Mouse (Mus musculus): ENCODE measurements around the gene Six3. TPM values are rescaled to one million over a fixed set of nuclear protein-coding genes. Genes with fewer than 3 reads are reported as not detected.

Gene Six3
- total RNA-seq, 4 experiments from 2014 or later: 0.20 to 0.25 TPM; not detected in 2

DNA sequence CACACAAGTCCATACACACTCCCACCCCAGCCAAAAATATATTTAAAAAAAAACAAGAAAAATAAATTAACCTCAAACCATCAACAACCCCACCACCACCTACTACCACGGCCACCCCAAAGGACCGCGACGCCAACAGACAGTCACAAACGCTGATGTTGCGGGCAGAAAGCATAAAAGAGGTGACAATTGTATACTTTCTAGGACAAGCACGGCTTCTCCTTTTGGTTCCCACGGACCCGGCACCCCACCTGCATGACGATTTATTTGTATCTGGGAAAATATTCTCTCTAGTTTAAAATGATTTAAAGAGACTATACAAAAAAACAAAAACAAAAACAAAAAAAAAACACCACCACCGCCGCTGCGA is 10.6 kb downstream of the Six3 start:
- DNase-seq (ENCODE audit: low spot score in 2 of 2): no peak

DNA sequence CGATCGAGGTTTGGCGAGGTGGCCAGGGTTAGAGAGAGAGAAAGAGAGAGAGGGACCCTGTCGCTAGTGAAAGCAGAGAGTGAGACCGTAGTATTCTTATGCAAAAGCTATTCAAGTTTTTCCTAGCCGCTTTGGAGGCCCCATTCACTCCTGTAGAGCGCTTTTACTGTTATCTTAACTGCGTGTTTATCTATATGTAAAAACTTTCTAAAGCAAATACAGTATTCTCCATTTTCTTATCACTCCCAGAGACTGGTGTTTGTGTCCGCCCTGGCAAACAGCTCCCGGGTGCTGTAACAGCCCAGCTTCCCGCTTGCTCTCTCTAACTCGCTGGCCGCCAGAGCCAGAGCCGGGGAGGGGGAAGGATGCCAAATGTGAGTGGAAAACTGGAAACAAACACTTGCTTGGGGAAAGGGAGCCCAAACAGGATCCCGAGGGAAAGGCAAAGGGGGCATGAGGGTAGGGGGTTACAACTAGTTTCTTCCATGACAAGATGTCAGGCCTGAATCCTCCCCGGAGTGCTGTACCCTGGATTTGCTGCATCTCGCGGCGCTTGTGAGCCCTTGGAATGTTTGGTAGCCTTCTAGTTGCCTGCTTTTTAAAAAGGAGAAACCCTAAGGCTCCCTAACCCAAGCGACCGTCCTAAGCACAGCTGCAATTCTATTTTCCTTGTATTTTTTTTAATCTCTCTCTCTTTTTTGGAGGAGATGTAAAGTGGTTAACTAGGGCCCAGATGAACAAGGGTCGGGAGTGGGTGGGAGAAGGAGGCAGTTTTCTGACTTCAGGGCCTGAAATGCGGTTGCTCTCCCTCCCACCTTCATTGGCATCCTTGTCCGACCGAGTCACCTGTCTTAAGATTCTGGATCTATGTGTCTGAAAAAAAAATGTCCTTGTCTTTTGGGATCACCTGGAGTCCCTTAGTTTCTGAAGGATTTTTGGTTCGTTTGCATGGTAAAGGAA is 11.9 kb downstream of the Six3 start:
- DNase-seq (ENCODE audit: low spot score in 2 of 2): no peak

DNA sequence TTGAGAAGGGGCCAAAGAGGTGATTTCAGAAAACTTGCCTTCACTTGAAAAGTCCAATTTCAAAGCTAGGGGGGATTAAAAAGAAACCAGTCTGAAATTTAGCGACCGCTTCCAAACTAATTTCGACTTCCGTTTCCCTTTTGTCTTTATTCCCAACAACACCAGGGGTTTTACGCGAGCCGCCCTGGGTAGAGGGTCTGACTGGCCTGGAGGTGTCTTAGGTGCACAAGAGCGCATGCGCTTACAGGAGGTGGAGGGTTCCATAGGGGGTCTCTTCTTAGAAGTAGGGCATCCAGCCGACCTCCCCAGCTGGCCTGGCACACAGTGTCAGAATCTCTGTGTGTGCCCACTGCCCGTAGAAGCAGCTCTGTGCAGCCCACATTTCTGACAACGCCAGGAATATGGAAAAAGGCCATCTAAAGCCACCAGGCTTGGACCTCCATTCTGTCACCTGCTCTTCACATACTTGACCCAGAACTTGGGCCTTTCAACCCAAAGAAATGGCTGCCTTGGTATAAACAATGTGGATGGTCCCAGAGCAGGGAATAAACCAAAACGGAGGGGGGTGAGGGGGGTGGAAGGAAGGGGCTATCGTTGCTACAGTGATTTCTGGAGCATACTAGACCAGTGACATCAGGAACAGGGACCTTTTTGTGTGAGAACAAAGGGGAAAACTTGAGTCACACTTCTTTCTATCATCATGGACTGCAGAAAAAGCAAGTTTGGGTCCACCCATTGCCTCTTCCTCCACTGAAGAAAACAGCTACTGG is 12.9 kb downstream of the Six3 start:
- no peak for DNase-seq (ENCODE audit: low spot score in 2 of 2)

DNA sequence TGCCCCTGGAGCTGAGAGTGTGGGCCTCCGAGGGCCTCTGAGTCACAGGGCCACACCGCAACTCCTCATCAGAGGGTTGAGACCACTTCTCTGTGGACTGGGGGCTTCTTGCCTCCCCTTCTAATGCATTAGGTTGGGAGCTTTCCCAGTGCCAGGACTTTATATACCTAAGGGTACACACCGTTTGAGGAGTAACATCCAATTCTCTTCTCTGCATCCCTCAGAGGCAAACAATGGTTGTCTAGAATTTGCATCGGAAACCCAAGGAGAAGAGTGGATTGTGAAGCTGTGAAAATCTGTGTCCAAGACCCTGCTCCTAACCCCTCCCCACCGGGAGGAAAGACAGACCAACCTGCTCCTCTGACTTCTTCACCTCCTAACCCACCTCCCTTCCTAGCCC is 14.3 kb downstream of the Six3 start:
- no peak for DNase-seq (ENCODE audit: low spot score in 2 of 2)

DNA sequence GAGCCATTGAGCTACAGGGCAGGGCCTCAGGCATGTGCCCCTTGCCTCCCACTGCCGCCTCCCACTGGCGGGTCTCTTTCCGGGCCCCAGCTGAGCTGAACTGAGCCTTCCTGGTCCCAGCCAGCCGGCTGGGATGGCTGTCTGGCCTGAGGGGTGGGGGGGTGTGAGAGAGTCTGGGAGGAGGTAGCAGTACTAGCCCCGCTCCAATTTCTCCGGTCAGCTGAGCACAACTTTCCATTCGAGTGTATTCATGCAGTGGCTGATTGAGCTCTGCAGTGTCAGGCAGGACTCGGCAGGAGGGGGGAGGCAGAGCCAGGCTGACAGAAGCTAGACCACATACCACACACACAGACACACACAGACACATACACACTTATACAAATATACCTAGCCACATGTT is 15.4 kb downstream of the Six3 start:
- no peak for DNase-seq (ENCODE audit: low spot score in 2 of 2)

DNA sequence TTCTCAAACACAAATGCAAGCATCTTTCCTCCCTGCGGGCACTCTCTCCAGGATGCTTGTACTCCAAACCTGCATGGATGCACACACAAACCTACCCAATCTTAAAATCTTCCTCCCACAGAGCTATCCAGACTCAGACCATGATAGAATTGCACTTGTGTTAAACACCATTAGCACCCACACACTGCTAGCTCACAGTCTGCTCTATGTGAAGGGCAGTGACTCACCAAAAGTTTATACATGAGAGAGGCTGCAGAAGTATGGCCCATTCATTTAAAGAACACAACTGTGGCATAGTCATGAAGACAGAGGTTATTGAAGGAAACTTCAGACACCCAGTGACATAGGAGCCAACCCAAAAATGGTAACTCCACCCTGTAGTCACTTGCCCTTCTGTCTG is 16.0 kb downstream of the Six3 start:
- DNase-seq (ENCODE audit: low spot score in 2 of 2): no peak

DNA sequence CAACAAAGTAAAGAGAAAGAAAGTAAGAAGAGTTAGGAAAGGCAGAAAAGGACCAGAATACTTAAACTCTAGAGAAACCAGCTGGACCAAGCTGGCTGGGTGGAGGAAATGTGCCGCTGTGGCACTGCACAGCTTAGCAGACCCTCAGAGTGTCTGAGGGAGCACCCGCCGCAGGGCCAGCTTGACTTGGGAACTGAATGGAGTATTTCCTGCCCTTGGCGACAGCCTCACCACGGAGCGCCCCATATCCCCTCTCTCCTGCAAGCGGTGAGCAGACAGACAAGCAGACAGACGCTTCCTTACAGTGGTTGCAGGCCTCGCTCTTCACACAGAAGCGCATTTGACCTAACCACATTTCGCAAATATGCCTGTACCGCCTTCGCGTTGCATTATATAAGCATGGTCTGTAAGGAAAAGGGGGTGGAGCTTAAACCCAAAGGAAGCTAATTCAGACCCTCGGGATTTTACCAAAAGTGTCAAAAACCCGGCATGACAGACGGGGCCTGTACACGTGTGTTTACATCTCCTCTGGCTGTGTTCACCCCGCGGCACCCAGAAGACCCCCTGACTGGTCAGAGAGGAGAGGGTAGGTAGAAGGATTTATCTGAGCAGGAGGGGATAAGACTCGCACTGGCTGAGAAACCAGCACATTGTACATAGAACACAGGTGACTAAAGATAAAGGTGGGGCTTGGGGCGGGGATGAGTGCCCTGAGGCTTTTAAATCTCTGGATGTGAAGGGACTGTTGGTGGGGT is 17.1 kb downstream of the Six3 start:
- DNase-seq (ENCODE audit: low spot score in 2 of 2): no peak

DNA sequence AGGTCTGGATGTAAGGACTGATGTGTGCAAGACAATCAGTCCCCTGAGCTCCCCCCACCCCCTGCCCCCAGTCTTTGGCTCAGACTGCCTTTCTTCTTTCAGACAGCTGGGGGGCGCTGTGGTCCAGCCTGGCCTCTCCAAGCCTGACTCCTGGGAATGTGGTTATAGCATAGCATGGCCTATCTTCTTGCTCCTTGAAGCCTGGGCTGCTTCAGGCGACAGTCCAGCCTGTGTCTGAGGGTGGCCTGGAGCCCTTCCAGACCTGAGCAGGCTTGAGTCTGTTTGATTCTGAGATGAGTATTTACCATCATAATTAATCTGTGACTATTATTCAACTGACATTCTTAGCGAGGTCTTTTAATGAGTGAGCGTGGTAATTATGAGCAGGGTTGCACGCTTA is 17.7 kb downstream of the Six3 start:
- DNase-seq (ENCODE audit: low spot score in 2 of 2): no peak

DNA sequence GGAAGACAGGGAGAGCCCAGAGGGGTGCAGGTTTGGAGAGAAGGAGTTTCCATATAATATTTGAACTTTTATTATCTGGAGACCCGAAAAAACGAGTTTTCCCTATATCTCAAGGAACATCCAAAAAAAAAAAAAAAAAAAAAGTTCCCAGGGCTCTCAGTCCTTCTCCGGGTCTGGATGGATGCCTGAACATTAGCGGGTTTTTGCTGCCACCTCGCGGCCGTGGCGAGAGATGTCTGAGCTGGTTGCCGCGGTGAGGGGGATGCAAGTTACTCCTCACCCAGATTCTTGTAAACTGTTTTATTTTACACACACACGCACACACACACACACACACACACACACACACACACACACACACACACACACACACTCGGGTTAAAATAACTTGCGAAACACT is 20.2 kb downstream of the Six3 start:
- DNase-seq (ENCODE audit: low spot score in 2 of 2): peak; percentile 48 to 77

DNA sequence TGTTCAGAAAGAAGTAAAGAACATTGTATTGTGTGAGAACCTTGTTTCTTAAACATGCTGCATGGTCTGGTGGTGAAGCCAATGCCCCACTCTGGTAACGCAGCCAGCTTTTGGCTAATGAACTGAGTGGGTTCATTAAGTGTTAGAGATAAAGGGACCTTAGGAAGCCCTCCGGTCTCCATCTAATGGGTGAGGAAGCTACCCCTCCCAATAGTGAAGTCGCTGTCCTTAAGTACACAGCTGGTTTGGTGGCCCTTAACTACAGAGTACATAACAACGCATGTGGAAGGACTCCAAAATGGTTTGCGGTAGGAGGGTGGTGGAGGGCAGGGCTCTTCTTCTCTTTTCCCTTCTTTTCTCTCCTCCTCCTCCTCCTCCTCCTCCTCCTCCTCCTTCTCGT is 24.5 kb downstream of the Six3 start:
- DNase-seq (ENCODE audit: low spot score in 2 of 2): no peak

DNA sequence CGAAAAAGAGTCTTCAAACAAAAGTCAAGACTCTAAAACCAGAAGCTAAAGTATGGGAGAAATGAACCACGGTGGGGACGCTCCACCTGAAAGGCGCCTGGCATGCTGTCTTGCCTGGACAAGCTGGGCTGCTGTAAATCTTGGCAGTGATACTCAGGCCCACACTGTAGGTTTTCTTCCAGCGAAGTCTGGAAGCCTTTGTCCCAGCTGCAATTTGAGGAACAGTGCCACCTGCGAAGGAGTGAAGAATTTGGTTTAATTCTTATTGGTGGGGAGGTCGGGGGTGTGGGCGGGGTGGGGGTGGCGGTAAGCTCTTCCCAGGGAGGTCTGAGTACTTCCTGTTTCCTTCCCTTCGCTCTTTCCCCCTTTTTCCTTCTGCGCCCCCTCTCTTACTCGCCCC is 31.9 kb downstream of the Six3 start:
- no peak for DNase-seq (ENCODE audit: low spot score in 2 of 2)

DNA sequence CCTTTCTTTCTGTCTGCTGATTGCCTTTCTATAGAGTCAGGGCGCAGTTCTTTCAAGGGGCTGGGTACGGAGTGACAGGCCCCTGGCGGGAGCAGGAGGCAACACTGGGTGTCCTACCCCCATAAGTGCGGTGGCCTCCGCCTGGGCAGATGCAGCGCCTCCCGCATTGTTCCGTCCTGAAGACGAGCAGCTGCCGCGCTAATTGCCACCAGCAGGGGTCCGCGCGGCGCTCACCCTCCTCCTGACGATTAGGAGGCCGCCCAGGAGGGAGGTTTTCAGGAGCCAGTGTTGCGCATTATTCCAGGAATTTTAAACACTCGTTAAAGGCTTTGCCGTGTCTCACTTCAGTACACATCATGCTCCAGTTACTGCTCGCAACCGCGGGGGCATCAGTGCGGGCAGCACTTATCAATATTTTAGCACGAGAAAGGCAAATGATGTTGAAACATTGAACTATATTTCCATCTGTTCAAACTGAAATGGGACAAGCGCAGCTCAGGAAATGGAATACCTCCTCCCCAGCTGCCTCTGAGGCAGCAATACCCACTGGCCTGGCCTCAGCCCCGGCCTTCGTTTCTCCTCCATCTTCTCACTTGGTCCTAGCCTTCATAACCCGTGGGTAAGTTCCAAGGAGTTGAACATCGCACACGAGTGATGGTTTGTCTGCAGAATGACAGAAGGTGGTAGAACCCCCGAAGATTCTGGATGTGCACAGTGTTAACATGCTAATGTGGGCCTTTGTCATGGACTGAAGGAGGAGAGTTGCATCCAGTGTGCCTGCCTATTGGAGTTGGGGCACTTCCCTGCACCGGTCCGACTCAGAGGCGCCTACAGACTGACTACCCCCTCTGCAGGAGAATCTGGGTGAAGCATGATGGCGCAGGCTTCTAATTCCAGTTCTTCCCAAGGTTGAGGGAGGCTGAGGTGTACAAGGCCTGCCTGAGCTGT is 32.6 kb downstream of the Six3 start:
- DNase-seq (ENCODE audit: low spot score in 2 of 2): no peak

DNA sequence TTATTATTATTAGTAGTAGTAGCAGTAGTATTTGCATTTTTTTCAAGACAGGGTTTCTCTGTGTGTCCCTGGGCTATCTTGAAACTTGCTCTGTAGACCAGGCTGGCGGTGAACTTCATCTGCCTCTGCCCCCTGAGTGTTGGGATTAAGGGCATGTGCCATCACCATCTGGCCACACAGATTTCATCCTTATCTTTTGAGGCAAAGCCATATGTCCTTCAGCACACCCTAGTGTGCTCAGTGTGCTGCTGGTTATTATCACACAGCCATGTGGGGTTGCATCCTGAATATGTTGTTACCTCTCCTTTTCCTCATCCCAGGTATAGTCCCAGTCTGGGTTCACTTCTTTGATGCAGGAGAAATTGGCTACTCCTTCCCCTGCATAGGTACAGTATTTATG is 46.6 kb downstream of the Six3 start:
- no peak for DNase-seq (ENCODE audit: low spot score in 2 of 2)

DNA sequence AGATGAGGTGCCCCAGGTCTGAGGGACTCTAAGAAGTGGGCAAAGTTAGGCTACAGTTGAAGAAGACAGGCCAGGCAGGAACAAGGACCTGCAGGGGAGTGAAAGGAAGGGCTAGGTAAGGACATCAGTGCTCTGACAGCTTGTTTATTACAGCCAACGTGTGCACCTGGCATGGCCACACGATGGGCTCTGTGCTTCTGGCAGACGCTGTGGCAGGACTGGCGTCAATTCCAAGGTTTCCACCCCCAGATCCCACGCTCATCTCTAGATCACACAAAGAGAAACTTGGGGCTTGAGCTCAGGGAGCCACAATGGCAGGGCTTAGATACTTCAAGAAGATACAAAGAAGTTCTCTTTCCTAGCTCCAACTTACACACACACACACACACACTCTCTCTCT is 48.1 kb downstream of the Six3 start:
- DNase-seq (ENCODE audit: low spot score in 2 of 2): no peak

DNA sequence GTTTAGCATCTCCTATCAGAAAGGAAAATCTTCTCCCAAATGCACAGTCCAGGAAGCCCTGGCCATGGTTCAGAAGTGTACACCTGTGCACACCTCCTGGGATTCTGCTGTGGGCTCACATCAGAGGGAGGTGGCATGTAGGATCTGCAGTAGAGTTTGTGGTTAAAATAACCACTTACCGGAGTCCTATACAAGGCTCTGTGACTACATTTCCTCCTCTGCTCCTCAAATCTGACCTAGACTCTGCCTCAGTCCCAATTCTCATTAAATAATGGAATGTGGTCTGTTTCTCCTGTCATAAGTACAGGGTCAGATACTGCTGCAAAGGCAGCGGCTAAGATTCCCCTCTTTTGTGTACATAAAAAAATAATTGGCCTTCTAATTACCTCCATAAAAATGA is 50.8 kb downstream of the Six3 start:
- DNase-seq (ENCODE audit: low spot score in 2 of 2): no peak

DNA sequence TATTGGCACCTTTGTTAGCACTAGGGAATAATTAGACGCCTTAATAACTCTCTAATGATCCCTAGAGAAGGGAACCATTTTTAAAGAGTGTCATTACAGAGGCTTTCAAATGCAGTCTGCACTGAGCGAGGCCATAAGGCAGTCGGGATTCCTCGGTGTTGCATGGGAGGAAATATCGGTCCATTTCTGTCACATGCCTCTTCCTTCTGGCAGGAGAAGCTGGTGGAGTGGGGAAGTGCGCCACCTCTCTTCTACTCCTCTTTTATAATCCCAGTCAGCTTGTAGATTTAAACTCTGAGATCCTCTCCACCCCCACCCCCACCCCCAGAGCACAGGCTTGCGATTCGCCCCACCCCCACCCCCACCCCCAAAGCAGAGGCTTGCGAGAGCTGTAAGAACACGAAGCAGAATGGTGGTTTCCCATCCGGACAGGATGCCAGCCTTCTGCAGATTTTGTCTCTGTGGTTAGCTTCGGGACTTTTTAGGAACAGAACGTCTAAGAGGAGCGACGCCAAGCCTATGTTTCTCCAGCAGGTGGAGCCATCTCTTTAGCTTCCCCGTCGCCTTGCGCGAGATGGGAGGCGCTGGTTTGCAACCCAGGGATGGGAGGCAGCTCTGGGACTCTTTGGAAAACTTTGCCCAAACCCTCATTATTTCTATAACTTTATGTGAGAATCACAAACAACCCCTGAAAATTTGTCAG is 51.4 kb downstream of the Six3 start:
- DNase-seq (ENCODE audit: low spot score in 2 of 2): peak; percentile 57 to 69
